Mouse (Mus musculus): Measurements from ENCODE around the gene Miox. TPM values are rescaled to one million over a fixed set of nuclear protein-coding genes. Genes with fewer than 3 reads are reported as not detected.

The Miox gene
- polyA plus RNA-seq, 1 experiment from 2014 or later = 0.66 TPM

DNA sequence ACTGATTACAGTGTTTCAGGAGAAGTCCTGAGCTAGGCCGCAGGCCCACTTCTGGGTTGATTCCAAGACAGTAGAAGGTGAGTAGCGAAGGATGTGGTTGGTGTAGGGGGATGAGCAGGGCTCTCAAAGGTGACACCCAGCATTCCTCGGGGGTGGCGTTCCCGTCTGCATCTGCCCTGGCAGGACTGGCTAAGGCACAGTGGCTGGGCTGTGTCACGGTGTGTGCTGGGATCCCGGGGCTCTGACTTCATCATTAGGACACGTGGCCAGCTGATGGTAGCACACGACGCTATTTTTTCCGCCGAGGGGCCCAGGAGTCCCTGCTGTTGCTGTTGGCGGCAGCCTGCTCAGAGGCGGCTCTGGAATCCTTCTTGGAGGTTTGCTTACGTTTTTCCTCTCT, 17.1 kb downstream of the Miox start:
- Histone ChIP-seq H3K9ac (ENCODE audit: low read length) (no peak overlapping the region), H3K27ac (ENCODE audit: low read length) (no peak overlapping the region), H3K9me3 (replicated peaks; ENCODE audit: control insufficient read depth, low read length) (no peaks in the 10 kb centered on the region), H3K4me2 (ENCODE audit: low read depth, low read length) (no peak overlapping the region), H3K4me1 (ENCODE audit: control insufficient read depth, insufficient read depth, low read length) (peaks cover 9% of the 10 kb centered on the region), H3K27me3 (ENCODE audit: control insufficient read depth, insufficient read depth, low read length) (no peaks in the 10 kb centered on the region), H3K36me3 (ENCODE audit: control insufficient read depth, insufficient read depth, low read length) (peaks cover 14% of the 10 kb centered on the region), H3K4me3 (replicated peaks; ENCODE audit: low read length) (no peak overlapping the region)
- 88% methylated on average over 15 of the region's 15 CpGs for WGBS
- no peak for ATAC-seq (ENCODE audit: insufficient read depth, low FRiP score)

DNA sequence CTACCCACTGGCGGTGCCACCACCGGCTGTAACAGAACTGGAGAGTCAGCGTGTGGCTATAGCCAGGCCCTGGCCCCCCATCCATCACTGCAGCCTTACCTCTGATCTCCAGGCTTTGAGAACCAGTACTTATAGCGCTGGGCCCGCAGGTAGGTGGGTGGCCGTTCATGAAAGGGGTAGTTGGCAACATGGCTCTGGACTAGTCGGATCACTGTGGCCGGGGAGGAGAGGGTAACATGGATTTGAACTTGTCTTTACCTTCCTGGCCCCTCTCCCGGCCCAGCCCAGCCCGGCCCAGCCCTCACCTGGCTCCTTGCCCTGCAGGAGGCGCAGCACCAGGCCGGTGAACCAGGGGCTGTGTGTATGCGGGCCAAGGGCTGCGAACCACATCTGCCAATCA, 17.9 kb downstream of the Miox start:
- no peak overlapping the region for H3K9ac ChIP-seq (ENCODE audit: low read length)
- H3K36me3 ChIP-seq (ENCODE audit: control insufficient read depth, insufficient read depth, low read length) = peaks cover 14% of the 10 kb centered on the region
- H3K27ac ChIP-seq (ENCODE audit: low read length) = no peak overlapping the region
- H3K9me3 ChIP-seq (replicated peaks; ENCODE audit: control insufficient read depth, low read length) = no peaks in the 10 kb centered on the region
- ATAC-seq (ENCODE audit: insufficient read depth, low FRiP score) = no peak
- H3K4me2 ChIP-seq (ENCODE audit: low read depth, low read length) = no peak overlapping the region
- H3K4me3 ChIP-seq (replicated peaks; ENCODE audit: low read length) = no peak overlapping the region
- H3K4me1 ChIP-seq (ENCODE audit: control insufficient read depth, insufficient read depth, low read length) = peaks cover 9% of the 10 kb centered on the region
- 93% methylated on average over 14 of the region's 14 CpGs for WGBS
- H3K27me3 ChIP-seq (ENCODE audit: control insufficient read depth, insufficient read depth, low read length) = no peaks in the 10 kb centered on the region

DNA sequence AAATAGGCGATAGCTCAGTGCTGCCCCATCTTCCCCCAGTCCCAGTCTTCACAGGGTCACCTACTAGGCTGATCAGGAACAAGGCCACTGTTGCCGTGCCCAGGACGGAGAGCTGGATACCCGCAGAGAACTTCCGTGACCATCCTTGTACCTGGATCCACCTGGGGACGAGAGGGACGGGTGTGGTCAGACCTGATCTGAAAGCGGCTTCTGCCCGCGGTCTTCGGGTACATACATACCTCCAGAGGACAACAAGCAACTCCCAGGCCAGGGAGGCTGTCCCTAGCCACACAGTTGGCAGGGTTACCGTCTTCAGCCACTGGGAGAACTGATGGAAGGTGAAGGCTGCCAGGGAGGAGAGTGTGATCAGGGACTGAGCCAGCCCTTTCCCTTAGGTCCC, 18.6 kb downstream of the Miox start:
- Histone ChIP-seq H3K4me3 (replicated peaks; ENCODE audit: low read length) (no peak overlapping the region), H3K9me3 (replicated peaks; ENCODE audit: control insufficient read depth, low read length) (no peaks in the 10 kb centered on the region), H3K27ac (ENCODE audit: low read length) (no peak overlapping the region), H3K27me3 (ENCODE audit: control insufficient read depth, insufficient read depth, low read length) (no peaks in the 10 kb centered on the region), H3K36me3 (ENCODE audit: control insufficient read depth, insufficient read depth, low read length) (peaks cover 14% of the 10 kb centered on the region), H3K4me1 (ENCODE audit: control insufficient read depth, insufficient read depth, low read length) (peaks cover 9% of the 10 kb centered on the region), H3K9ac (ENCODE audit: low read length) (no peak overlapping the region), H3K4me2 (ENCODE audit: low read depth, low read length) (no peak overlapping the region)
- no peak for ATAC-seq (ENCODE audit: insufficient read depth, low FRiP score)
- 92% methylated on average over 12 of the region's 12 CpGs for WGBS

DNA sequence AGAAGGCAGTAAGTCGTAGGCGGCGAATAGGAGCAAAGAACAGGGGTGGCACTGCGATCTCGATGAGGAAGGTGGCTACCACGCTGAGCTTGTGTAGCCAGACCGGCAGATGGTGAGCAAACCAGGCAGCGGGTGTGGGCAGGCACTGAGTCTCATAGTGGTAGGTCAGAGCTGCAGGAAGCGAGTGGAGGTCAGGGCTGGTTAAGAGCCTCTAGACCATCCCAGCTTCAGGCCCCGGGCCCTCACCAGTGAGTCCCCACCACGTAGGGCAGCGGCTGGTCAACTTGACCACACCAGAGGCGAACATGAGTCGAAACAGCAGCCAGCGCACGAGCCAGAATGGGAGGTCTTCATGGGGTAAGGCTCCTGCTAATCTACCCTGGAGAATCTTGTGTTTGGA, 19.6 kb downstream of the Miox start:
- 92% methylated on average over 16 of the region's 16 CpGs for WGBS
- Histone ChIP-seq H3K9me3 (replicated peaks; ENCODE audit: control insufficient read depth, low read length) (no peaks in the 10 kb centered on the region), H3K27ac (ENCODE audit: low read length) (no peak overlapping the region), H3K9ac (ENCODE audit: low read length) (0 out of 2 replicates have a peak overlapping the region, but pooled peaks have one; percentile 32), H3K27me3 (ENCODE audit: control insufficient read depth, insufficient read depth, low read length) (no peaks in the 10 kb centered on the region), H3K4me1 (ENCODE audit: control insufficient read depth, insufficient read depth, low read length) (peaks cover 13% of the 10 kb centered on the region), H3K4me2 (ENCODE audit: low read depth, low read length) (no peak overlapping the region), H3K4me3 (replicated peaks; ENCODE audit: low read length) (no peak overlapping the region), H3K36me3 (ENCODE audit: control insufficient read depth, insufficient read depth, low read length) (peaks cover 14% of the 10 kb centered on the region)
- ATAC-seq (ENCODE audit: insufficient read depth, low FRiP score) = no peak

DNA sequence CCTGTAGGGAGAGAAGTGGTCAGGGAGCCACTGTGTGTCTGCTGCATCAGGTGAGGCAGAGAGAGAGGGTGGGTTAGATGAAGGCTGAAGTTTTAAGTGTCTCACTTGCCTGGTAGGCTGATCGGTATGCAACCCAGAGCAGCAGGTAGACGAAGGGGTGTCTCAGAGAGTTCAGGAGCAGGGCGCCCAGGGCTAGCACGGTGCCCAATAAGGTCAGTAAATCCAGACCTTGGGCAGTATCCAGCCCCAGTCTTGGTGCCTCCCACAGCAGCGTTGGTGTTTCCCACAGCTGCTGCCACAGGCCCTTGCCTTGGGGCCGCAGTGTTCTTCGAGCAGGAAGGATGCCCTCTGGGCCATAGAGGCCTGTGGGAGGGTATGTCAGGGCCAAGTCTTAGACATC, 20.3 kb downstream of the Miox start:
- ATAC-seq (ENCODE audit: insufficient read depth, low FRiP score) = no peak

DNA sequence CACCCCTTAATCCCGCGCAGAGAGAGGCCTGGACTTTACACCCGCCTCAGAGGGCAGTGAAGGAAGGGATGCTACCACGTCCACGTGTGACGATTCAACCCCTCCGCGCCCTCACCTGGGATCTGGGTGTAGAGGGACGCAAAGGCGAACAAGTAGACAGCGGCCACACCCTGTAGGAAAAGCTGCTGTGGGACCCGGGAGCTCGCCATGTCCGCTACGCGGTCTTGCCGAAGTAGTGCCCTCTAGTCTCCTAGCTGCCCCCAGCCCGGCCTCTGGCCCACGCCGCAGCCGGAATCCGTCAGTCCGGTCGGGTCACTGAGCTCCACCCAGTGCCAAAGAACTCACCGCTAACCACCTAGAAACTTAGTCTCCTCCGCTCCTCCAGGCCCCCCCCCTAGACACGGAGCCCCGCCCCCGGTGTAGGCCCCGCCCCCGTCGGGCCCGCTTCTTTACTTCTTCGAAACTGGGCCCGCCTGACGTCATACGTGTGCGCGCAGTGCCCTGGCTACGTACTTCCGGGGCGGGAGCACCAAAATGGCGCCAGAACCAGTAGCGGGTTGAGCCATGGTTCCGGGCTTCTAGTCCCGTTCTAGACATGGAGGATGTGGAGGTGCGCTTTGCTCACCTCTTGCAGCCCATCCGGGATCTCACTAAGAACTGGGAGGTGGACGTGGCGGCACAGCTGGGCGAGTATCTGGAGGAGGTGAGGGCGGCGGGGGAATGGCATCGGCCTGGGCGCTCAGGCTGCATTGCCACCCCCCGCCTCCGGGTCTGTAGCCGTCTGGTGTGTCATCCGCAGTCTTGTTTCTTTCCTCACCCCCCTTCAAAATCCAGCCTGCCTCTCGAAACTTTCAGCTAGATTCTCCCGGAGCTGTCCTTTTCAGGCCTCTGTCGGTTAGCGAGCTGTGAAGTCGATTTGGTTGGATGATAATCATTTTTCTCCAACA, 21.3 kb downstream of the Miox start, which contains the start of the genes Lmf2 and Ncaph2:
Gene Lmf2 (minus strand): TSS at position 419 of the 947 bp plus-strand sequence.
Gene Ncaph2 (plus strand): TSS at position 479 of the 947 bp plus-strand sequence.
- WGBS = under 1% methylated on average over 64 of the region's 64 CpGs
- ATAC-seq (ENCODE audit: insufficient read depth, low FRiP score) = peak; percentile 92
- Histone ChIP-seq H3K4me2 (ENCODE audit: low read depth, low read length) (peak within 1 kb of the TSS; percentile 96), H3K9ac (ENCODE audit: low read length) (peak within 1 kb of the TSS; percentile 86), H3K4me3 (replicated peaks; ENCODE audit: low read length) (peak within 1 kb of the TSS; percentile 86), H3K27ac (ENCODE audit: low read length) (peak within 1 kb of the TSS; percentile 96), H3K9me3 (replicated peaks; ENCODE audit: control insufficient read depth, low read length) (no peaks in the 10 kb centered on the region), H3K4me1 (ENCODE audit: control insufficient read depth, insufficient read depth, low read length) (peaks cover 13% of the 10 kb centered on the region), H3K27me3 (ENCODE audit: control insufficient read depth, insufficient read depth, low read length) (no peaks in the 10 kb centered on the region), H3K36me3 (ENCODE audit: control insufficient read depth, insufficient read depth, low read length) (peaks cover 17% of the 10 kb centered on the region)

More for the DNA sequence above, 20.3 kb downstream of the Miox start:
- WGBS = 69% methylated on average over 7 of the region's 7 CpGs
- Histone ChIP-seq H3K4me2 (ENCODE audit: low read depth, low read length) (peak overlapping the region; percentile 96), H3K4me1 (ENCODE audit: control insufficient read depth, insufficient read depth, low read length) (peaks cover 13% of the 10 kb centered on the region), H3K36me3 (ENCODE audit: control insufficient read depth, insufficient read depth, low read length) (peaks cover 14% of the 10 kb centered on the region), H3K27me3 (ENCODE audit: control insufficient read depth, insufficient read depth, low read length) (no peaks in the 10 kb centered on the region), H3K9me3 (replicated peaks; ENCODE audit: control insufficient read depth, low read length) (no peaks in the 10 kb centered on the region), H3K9ac (ENCODE audit: low read length) (peak overlapping the region; percentile 86), H3K27ac (ENCODE audit: low read length) (no peak overlapping the region), H3K4me3 (replicated peaks; ENCODE audit: low read length) (peak overlapping the region; percentile 86)

DNA sequence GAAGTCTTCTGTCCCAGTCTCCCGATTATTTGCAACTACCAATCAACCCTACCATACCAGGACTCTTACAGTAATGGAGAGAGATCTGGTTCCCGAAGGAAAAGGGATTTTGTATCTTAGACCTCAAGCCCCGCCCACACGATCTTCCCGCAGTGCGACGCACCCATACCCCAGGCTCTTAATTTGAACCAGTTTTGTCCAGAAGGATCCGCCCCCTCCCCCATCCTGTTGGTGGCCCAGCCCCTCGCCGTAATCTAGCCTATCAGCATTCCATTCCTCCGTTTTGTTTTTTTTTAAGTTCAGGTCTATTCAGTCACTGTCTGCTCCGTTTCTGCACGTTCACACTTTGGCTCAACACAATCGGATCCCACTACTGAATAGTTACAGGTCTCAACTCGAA, 22.2 kb downstream of the Miox start:
- ATAC-seq (ENCODE audit: insufficient read depth, low FRiP score) = peak; percentile 75; the same call in 1 of the 2 replicates
- Histone ChIP-seq H3K9ac (ENCODE audit: low read length) (peak overlapping the region; percentile 86), H3K4me1 (ENCODE audit: control insufficient read depth, insufficient read depth, low read length) (peaks cover 13% of the 10 kb centered on the region), H3K27me3 (ENCODE audit: control insufficient read depth, insufficient read depth, low read length) (no peaks in the 10 kb centered on the region), H3K9me3 (replicated peaks; ENCODE audit: control insufficient read depth, low read length) (no peaks in the 10 kb centered on the region), H3K4me2 (ENCODE audit: low read depth, low read length) (peak overlapping the region; percentile 77), H3K27ac (ENCODE audit: low read length) (peak overlapping the region; percentile 96), H3K36me3 (ENCODE audit: control insufficient read depth, insufficient read depth, low read length) (peaks cover 24% of the 10 kb centered on the region), H3K4me3 (replicated peaks; ENCODE audit: low read length) (peak overlapping the region; percentile 86)
- WGBS = under 1% methylated on average over 15 of the region's 15 CpGs

DNA sequence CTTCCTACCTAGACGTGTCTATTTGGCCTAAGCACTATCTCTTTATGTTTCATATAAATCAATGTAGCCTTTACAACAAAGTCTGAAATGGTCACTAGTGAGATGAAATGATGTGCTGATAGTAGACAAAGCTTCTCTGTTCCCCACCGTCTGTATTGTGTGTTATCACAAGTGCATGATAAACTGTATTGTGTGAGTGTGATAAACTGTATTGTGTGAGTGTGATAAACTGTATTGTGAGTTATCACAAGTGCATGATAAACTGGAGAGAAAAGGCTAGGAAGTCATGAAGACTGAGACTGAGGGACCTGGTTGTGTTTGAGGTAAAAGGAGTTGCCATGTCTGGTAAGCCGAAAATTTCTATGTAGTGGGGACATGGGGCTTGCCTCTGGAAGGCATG, 24.6 kb downstream of the Miox start:
- 73% methylated on average over 3 of the region's 3 CpGs for WGBS
- no peaks in the 10 kb centered on the region for H3K9me3 ChIP-seq (replicated peaks; ENCODE audit: control insufficient read depth, low read length)
- no peak overlapping the region for H3K27ac ChIP-seq (ENCODE audit: low read length)
- no peak overlapping the region for H3K9ac ChIP-seq (ENCODE audit: low read length)
- H3K4me2 ChIP-seq (ENCODE audit: low read depth, low read length) = no peak overlapping the region
- H3K36me3 ChIP-seq (ENCODE audit: control insufficient read depth, insufficient read depth, low read length) = peaks cover 16% of the 10 kb centered on the region
- no peak for ATAC-seq (ENCODE audit: insufficient read depth, low FRiP score)
- H3K4me1 ChIP-seq (ENCODE audit: control insufficient read depth, insufficient read depth, low read length) = peaks cover 13% of the 10 kb centered on the region
- H3K4me3 ChIP-seq (replicated peaks; ENCODE audit: low read length) = no peak overlapping the region
- no peaks in the 10 kb centered on the region for H3K27me3 ChIP-seq (ENCODE audit: control insufficient read depth, insufficient read depth, low read length)

DNA sequence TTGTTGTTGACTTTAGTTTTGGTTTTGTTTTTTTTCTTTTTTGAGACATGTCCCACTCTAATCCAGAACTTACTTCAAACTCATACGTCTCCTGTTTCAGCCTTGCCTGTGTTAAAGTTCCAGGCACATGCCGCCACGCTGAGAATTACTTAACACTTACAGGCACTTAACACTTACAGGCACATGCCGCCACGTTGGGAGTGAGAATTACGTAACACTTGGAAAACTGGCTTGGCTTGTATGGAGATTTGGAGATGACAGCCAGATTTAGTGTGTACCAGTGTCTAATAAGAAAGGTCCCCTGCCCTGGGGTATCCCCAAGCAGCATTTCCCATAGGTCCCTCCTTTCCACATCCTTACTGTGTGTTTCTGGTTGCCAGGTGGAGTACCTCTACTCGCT, 28.9 kb downstream of the Miox start:
- Histone ChIP-seq H3K36me3 (ENCODE audit: control insufficient read depth, insufficient read depth, low read length) (peaks cover 38% of the 10 kb centered on the region), H3K27me3 (ENCODE audit: control insufficient read depth, insufficient read depth, low read length) (no peaks in the 10 kb centered on the region), H3K9me3 (replicated peaks; ENCODE audit: control insufficient read depth, low read length) (no peaks in the 10 kb centered on the region), H3K27ac (ENCODE audit: low read length) (no peak overlapping the region), H3K9ac (ENCODE audit: low read length) (no peak overlapping the region), H3K4me3 (replicated peaks; ENCODE audit: low read length) (no peak overlapping the region), H3K4me1 (ENCODE audit: control insufficient read depth, insufficient read depth, low read length) (0 out of 2 replicates have a peak, but pooled peaks cover 3% of the 10 kb centered on the region), H3K4me2 (ENCODE audit: low read depth, low read length) (no peak overlapping the region)
- WGBS = 83% methylated on average over 7 of the region's 7 CpGs
- ATAC-seq (ENCODE audit: insufficient read depth, low FRiP score) = no peak
